Mouse (Mus musculus): ENCODE data around the gene Mtfp1.

DNA sequence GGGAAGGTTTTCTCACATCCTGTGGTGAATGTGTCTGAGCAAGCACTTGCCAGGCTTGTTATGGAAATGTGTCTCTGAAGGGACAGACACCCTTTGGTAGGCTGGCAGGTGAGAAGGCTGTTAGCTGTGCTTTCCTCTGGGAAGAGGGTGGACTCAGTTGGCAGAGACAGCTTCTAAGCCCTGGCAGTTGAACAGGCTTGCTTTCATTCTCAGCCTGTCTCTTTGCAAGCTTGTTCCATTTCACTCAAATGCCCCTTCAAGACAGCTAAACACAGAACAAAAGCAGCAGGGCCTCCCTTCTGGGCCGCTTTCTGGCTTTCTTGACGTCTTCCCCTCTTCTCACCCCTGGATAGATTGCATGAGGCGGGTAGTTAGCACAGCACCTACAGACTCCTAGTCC, 4.2 kb upstream of the Mtfp1 start:
- no peak for TF ChIP-seq CTCF (IDR thresholded peaks at IDR 0.05; ENCODE audit: extremely low read depth, insufficient read depth, insufficient read length, insufficient replicate concordance)
- TF ChIP-seq POLR2A (IDR thresholded peaks at IDR 0.05; ENCODE audit: low read depth, low read length): no peak

All from spleen, adult 2 months (tissue).